ENCODE assay signal across 14 mouse cellular contexts in genomic region chr11:116873987-116874386, GRCm38 (mm10). TPM values are rescaled to one million over a fixed set of nuclear protein-coding genes. Genes with fewer than 3 reads are reported as not detected.
DNase-seq lines count a peak whose midpoint lies in the region.
"Had no signal": no experiment of that assay in that cellular context is flagged by ENCODE, and none has a peak within 500 bp of the region (broad histone marks: within the 10 kb centered on the region; RNA-seq: fewer than 3 reads in every experiment).

No protein-coding gene starts in this region.

- peak; percentile 44 to 84 for DNase-seq in left cerebral cortex, postnatal 25 days (ENCODE audit: low spot score in 2 of 2)
- no peak for DNase-seq in left cerebral cortex, postnatal 4 days
- peak; percentile 14 to 36 for DNase-seq in frontal cortex, postnatal 14 days (ENCODE audit: low spot score in 2 of 2)
- DNase-seq in layer of hippocampus, postnatal 36 days: peak; percentile 53
- DNase-seq in right cerebral cortex, postnatal 36 days (ENCODE audit: low spot score in 2 of 2): peak; percentile 45 to 47
- DNase-seq in urinary bladder, postnatal 36 days (ENCODE audit: low spot score in 2 of 2): no peak
- no peak for DNase-seq in c-Kit-positive CD71-positive TER-119-positive erythroid progenitor cells, embryonic 14.5 days (ENCODE audit: low spot score)
- DNase-seq: cerebellum, adult 8-10 months; embryo, embryonic 11 days; gastrocnemius, adult 2 months; heart, adult 18-20 months; liver, postnatal 0 days; lung, postnatal 4 days had no signal

- intact Hi-C loops in left cerebral cortex, postnatal 25 days (cut with DNase I): no loop called here
- intact Hi-C loops in left cerebral cortex, postnatal 4 days (cut with DNase I): no loop called here

RNA-seq across cellular contexts. Expression of gene Srsf2, which starts 21.1 kb away (rescaled TPM):
- 100 to 1,000 TPM; 137 to 140 TPM for total RNA-seq in left cerebral cortex, postnatal 25 days (2021)
- total RNA-seq in left cerebral cortex, postnatal 4 days (2021): 100 to 1,000 TPM; 268 to 270 TPM
- total RNA-seq in layer of hippocampus, postnatal 36 days (2021): 100 to 1,000 TPM; 170 to 180 TPM

RNA-seq across cellular contexts. Expression of gene Mfsd11, which starts 21.7 kb away (rescaled TPM):
- 10 to 100 TPM; 35.2 to 49.6 TPM for total RNA-seq in left cerebral cortex, postnatal 25 days (2021)
- total RNA-seq in left cerebral cortex, postnatal 4 days (2021): 10 to 100 TPM; 55.9 to 58.5 TPM
- 10 to 100 TPM; 38.7 to 51.4 TPM for total RNA-seq in layer of hippocampus, postnatal 36 days (2021)

RNA-seq across cellular contexts. Expression of gene Jmjd6, which starts 30.7 kb away (rescaled TPM):
- 10 to 100 TPM; 34.0 TPM for total RNA-seq in left cerebral cortex, postnatal 25 days (2021)
- 10 to 100 TPM; 35.7 to 39.9 TPM for total RNA-seq in left cerebral cortex, postnatal 4 days (2021)
- total RNA-seq in layer of hippocampus, postnatal 36 days (2021): 10 to 100 TPM; 35.0 to 44.9 TPM

RNA-seq across cellular contexts. Expression of gene Mettl23, which starts 30.9 kb away (rescaled TPM):
- 10 to 100 TPM; 28.6 to 29.7 TPM for total RNA-seq in left cerebral cortex, postnatal 25 days (2021)
- 10 to 100 TPM; 26.8 to 29.4 TPM for total RNA-seq in left cerebral cortex, postnatal 4 days (2021)
- total RNA-seq in layer of hippocampus, postnatal 36 days (2021): 10 to 100 TPM; 30.3 to 30.4 TPM

RNA-seq across cellular contexts. Expression of gene Mgat5b, which starts 44.7 kb away (rescaled TPM):
- 10 to 100 TPM; 77.5 to 79.8 TPM for total RNA-seq in left cerebral cortex, postnatal 25 days (2021)
- 100 to 1,000 TPM; 111 to 114 TPM for total RNA-seq in left cerebral cortex, postnatal 4 days (2021)
- total RNA-seq in layer of hippocampus, postnatal 36 days (2021): 10 to 100 TPM; 44.9 to 51.7 TPM
- total RNA-seq: gastrocnemius, adult 2 months; neutrophil, adult 5-6 weeks had no signal

Comparison
In these comparisons a context has a peak if more than half of its experiments do, and no peak if none do; other contexts are left out.
1. DNase-seq: peak in left cerebral cortex, postnatal 25 days (2 of 2), frontal cortex, postnatal 14 days (2 of 2), layer of hippocampus, postnatal 36 days (2 of 2) and right cerebral cortex, postnatal 36 days (2 of 2); none in left cerebral cortex, postnatal 4 days (single experiment), urinary bladder, postnatal 36 days (0 of 2) and c-Kit-positive CD71-positive TER-119-positive erythroid progenitor cells, embryonic 14.5 days (single experiment).